Mouse (Mus musculus): ENCODE measurements around the gene Ap3b1. TPM values are rescaled to one million over a fixed set of nuclear protein-coding genes. Genes with fewer than 3 reads are reported as not detected.

The Ap3b1 gene
- polyA plus RNA-seq, 1 experiment from 2014 or later = 27.7 TPM

DNA sequence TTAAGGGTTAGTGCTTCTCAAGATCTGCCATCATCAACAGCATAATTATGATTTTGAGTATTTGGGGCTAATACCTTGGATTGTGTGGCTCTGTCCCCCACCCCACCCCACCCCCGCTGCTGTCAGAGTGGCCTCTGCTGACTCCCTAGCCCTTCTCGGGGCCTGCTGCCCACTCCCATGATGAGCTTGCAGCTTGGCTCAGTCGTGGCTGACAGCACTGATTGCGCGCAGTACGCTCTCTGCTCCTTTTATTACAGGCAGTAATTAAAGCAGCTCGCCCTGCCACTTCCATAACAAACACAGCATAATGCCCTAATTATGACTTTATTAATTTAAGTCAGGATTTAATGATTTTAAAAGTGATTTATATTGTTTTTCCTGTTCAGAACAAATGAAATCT is 121.5 kb downstream of the Ap3b1 start:
- no peaks in the 10 kb centered on the region for H3K9me3 ChIP-seq
- ATAC-seq (replicated peaks) = no peak
- no peak overlapping the region for H3K4me2 ChIP-seq
- no peaks in the 10 kb centered on the region for H3K4me1 ChIP-seq
- no peak overlapping the region for H3K27ac ChIP-seq
- no peak overlapping the region for H3K4me3 ChIP-seq
- no peaks in the 10 kb centered on the region for H3K27me3 ChIP-seq (replicated peaks)
- peaks cover 27% of the 10 kb centered on the region for H3K36me3 ChIP-seq (replicated peaks)
- no peak overlapping the region for H3K9ac ChIP-seq
- 75% methylated on average over 7 of the region's 7 CpGs for WGBS

DNA sequence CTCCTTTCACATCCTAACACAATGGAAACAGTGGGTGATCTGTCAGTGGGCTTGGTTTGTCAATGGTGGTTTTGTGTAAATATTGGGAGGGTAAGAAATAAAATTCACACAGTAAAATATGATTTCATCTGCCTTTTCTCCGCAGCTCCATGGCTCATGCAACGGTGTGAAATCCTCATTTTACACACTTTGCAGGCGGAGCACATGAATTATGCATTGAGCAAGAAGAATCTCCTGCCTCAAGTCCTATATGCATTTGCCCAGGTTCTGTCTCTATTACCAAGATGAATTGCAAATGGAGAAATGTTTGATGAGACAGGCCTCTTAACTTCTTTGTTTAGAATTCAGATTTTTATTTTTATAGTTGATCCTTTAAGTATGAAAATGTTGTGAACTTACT is 131.9 kb downstream of the Ap3b1 start:
- Histone ChIP-seq H3K4me1 (peaks cover 10% of the 10 kb centered on the region), H3K4me3 (no peak overlapping the region), H3K36me3 (replicated peaks) (no peaks in the 10 kb centered on the region), H3K27me3 (replicated peaks) (no peaks in the 10 kb centered on the region), H3K9ac (no peak overlapping the region), H3K27ac (peak overlapping the region; percentile 30; the same call in 1 of the 2 replicates), H3K4me2 (no peak overlapping the region), H3K9me3 (no peaks in the 10 kb centered on the region)
- peak; percentile 78 for ATAC-seq (replicated peaks)
- 34% methylated on average over 3 of the region's 3 CpGs for WGBS

DNA sequence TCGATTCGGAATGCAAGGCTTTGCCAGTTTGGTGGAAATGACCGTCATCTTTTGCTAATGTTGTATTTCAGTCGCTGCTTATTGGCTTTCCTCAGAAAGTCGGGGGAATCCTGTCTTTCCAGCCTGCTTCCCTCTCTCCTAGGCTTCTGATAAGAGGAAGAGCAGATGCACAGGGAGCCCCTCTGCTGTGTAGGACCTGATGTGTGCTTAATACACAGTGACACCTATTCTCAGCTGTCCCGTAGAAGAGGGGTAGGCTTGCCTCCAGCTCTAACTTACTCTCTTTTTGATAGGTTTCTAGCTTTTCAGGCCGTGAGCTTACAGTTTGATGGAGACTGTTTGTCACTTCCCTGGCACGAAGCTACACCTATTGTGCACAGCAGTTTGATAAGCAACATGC is 132.4 kb downstream of the Ap3b1 start:
- H3K27me3 ChIP-seq (replicated peaks) = no peaks in the 10 kb centered on the region
- ATAC-seq (replicated peaks) = no peak
- no peak overlapping the region for H3K9ac ChIP-seq
- no peaks in the 10 kb centered on the region for H3K9me3 ChIP-seq
- 65% methylated on average over 8 of the region's 8 CpGs for WGBS
- no peak overlapping the region for H3K4me3 ChIP-seq
- no peaks in the 10 kb centered on the region for H3K36me3 ChIP-seq (replicated peaks)
- peak overlapping the region; percentile 54 for H3K27ac ChIP-seq
- peaks cover 10% of the 10 kb centered on the region for H3K4me1 ChIP-seq
- H3K4me2 ChIP-seq = no peak overlapping the region

DNA sequence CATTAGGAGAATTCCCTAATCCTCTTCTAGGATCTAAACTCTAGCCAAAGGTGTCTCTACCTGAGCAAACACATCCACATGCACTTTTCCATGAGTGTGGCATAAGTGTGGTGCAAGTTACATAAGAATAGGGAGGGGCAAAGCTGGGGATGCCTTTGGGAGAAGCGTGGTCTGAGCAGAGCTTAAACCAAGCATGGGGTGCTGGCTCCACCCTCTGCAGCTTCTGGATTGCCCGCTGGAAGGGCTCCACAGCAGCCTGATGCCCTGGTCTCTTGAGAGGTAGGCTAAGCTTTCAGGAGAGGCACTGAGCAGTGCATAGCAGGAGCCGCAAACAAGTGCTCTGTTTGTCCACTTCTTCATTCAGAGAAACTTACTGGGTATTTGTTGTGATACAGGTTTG is 138.8 kb downstream of the Ap3b1 start:
- H3K4me2 ChIP-seq = no peak overlapping the region
- no peak overlapping the region for H3K4me3 ChIP-seq
- no peaks in the 10 kb centered on the region for H3K36me3 ChIP-seq (replicated peaks)
- H3K4me1 ChIP-seq = no peaks in the 10 kb centered on the region
- WGBS = 87% methylated on average over 3 of the region's 3 CpGs
- no peaks in the 10 kb centered on the region for H3K27me3 ChIP-seq (replicated peaks)
- no peak overlapping the region for H3K9ac ChIP-seq
- H3K9me3 ChIP-seq = no peaks in the 10 kb centered on the region
- no peak overlapping the region for H3K27ac ChIP-seq
- ATAC-seq (replicated peaks) = no peak

DNA sequence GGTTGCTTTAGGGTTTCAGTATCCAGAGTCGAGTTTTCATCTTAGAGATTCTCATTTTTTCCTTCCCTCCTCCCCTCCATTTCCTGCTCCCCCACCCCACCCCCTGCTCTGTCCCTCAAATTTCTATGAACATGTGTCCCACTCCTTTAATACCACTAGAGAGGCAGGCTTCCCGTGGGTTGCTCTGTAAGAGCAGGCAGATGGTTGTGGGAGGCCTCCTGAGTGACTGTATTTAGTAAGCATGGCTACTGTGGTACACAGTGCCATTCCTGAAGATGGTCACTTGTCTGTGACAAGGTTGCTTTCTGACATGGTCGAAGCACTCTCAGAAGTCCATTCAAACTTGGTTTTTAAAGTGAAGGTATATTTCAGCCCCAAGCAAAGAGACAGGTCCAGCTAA is 147.7 kb downstream of the Ap3b1 start:
- Histone ChIP-seq H3K36me3 (replicated peaks) (no peaks in the 10 kb centered on the region), H3K4me3 (no peak overlapping the region), H3K4me1 (no peaks in the 10 kb centered on the region), H3K4me2 (no peak overlapping the region), H3K27me3 (replicated peaks) (no peaks in the 10 kb centered on the region), H3K9ac (no peak overlapping the region), H3K9me3 (no peaks in the 10 kb centered on the region), H3K27ac (no peak overlapping the region)
- no peak for ATAC-seq (replicated peaks)
- WGBS = 88% methylated on average over 3 of the region's 3 CpGs

DNA sequence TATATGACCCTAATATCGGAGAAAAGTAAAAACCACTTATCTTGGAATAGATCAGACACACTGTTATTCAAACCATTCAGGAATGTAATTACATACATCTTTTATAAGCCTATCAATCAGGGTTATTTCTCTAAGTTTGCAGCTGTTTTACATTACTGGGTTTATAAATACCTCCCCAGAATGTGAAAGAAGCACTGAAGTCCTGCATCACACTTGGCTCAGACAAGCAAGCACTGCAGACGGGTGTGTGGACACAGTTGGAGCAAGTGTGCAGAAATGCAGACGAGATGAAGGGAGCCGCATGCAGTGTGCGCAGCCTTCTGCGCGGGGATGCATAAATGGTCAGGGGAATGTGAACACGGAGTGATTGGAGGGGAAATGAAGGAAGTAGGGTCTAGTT is 149.6 kb downstream of the Ap3b1 start:
- H3K4me2 ChIP-seq = no peak overlapping the region
- no peak overlapping the region for H3K9ac ChIP-seq
- no peak overlapping the region for H3K4me3 ChIP-seq
- H3K4me1 ChIP-seq = no peaks in the 10 kb centered on the region
- WGBS = 94% methylated on average over 8 of the region's 8 CpGs
- no peaks in the 10 kb centered on the region for H3K36me3 ChIP-seq (replicated peaks)
- no peak overlapping the region for H3K27ac ChIP-seq
- H3K9me3 ChIP-seq = no peaks in the 10 kb centered on the region
- H3K27me3 ChIP-seq (replicated peaks) = no peaks in the 10 kb centered on the region
- no peak for ATAC-seq (replicated peaks)

DNA sequence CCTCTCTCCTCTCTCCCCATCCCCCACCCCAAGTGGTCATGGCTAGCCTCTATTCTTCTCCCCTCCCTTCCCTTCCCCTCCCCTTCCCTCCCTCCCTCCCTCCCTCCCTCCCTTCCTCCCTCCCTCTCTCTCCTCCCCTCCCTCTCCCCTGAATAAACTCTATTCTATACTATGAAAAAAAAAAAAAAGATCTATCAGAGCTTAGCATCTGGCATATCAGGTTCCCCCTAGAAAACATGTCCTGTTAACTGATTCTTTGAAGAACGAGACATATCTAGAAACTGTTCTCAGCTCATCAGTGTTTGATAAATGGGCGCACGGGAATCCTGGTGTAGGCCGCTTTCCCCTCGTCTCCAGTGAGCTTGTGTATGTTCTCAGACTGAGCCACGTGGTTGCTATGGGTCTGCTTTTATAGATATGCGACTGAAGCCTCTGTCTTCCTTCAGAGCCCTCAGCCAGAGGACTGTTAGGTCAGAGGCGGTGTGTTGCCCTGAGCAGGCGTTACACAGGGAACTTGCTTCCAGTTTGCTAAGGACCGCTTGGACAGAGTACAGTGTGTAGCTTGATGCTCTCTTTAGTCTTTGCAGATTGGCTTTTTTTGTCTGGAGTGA is 154.5 kb downstream of the Ap3b1 start:
- Histone ChIP-seq H3K36me3 (replicated peaks) (no peaks in the 10 kb centered on the region), H3K4me3 (no peak overlapping the region), H3K4me2 (no peak overlapping the region), H3K4me1 (no peaks in the 10 kb centered on the region), H3K27me3 (replicated peaks) (no peaks in the 10 kb centered on the region), H3K27ac (no peak overlapping the region), H3K9ac (no peak overlapping the region), H3K9me3 (no peaks in the 10 kb centered on the region)
- WGBS = 86% methylated on average over 10 of the region's 10 CpGs
- no peak for ATAC-seq (replicated peaks)

DNA sequence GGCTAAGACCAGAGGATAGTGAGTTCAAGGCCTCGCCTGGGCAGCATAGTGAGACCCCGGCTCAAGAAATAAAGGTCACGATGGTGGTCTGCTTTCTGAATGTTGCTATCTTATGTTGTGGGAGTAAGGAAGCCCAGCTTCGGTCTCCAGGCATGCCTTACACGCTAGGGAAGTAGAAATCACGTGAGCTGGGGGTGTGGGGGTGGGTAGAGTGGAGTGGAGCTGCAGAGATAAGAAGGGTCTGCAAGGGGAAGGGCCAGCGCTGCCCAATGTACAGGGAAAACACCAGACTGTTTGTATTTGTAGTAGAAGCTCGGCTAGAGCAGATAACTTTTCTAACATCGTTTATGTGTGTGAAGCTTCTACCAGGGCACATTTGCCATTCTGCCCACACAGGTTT is 155.1 kb downstream of the Ap3b1 start:
- Histone ChIP-seq H3K9ac (no peak overlapping the region), H3K9me3 (no peaks in the 10 kb centered on the region), H3K27ac (no peak overlapping the region), H3K4me1 (no peaks in the 10 kb centered on the region), H3K27me3 (replicated peaks) (no peaks in the 10 kb centered on the region), H3K4me2 (no peak overlapping the region), H3K36me3 (replicated peaks) (no peaks in the 10 kb centered on the region), H3K4me3 (no peak overlapping the region)
- ATAC-seq (replicated peaks) = no peak
- WGBS = 94% methylated on average over 9 of the region's 9 CpGs

DNA sequence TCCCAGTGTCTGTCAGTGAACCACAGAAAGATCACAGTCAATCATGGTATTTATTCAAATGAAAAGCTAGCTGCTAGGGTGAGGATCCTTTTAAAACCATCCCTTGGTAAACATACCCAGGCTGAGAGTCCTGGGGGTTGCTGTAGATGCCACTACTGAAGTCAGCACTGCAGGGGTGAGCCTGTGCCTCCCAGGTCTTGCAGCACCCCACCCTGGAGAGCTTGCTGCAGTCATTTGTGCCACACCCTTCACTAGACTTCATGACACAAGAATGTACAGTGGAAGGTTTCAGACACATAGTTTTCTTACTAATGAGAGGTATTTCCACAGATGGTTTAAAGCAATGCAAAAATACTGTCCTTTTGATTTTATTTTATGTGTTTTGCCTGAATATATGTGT is 156.2 kb downstream of the Ap3b1 start:
- H3K9me3 ChIP-seq = no peaks in the 10 kb centered on the region
- no peak for ATAC-seq (replicated peaks)
- H3K4me3 ChIP-seq = no peak overlapping the region
- no peaks in the 10 kb centered on the region for H3K36me3 ChIP-seq (replicated peaks)
- H3K4me2 ChIP-seq = no peak overlapping the region
- H3K27me3 ChIP-seq (replicated peaks) = no peaks in the 10 kb centered on the region
- H3K27ac ChIP-seq = no peak overlapping the region
- no peaks in the 10 kb centered on the region for H3K4me1 ChIP-seq
- H3K9ac ChIP-seq = no peak overlapping the region

DNA sequence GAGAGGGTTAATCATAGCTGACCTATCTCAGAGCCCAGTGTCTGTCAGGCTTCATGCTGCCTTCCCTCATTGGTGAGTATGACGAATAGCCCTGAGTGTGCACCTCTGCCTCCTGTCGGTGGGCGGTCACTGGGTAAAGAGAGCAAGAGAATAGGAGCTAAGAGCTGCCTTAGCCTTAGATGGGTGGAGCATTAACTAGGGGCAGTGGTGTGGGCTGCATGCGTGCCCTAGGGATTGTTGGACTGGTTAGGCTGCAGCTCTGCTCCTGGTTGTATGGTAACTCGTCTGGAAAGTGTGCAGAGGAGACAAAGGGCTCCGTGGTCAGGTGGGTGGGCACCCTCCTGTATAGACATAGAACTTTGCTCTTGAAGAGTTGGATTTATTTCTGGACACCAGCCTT is 157.8 kb downstream of the Ap3b1 start:
- Histone ChIP-seq H3K27ac (no peak overlapping the region), H3K4me2 (no peak overlapping the region), H3K36me3 (replicated peaks) (no peaks in the 10 kb centered on the region), H3K9ac (no peak overlapping the region), H3K4me3 (no peak overlapping the region), H3K9me3 (no peaks in the 10 kb centered on the region), H3K4me1 (no peaks in the 10 kb centered on the region), H3K27me3 (replicated peaks) (no peaks in the 10 kb centered on the region)
- 83% methylated on average over 6 of the region's 6 CpGs for WGBS
- ATAC-seq (replicated peaks) = no peak

DNA sequence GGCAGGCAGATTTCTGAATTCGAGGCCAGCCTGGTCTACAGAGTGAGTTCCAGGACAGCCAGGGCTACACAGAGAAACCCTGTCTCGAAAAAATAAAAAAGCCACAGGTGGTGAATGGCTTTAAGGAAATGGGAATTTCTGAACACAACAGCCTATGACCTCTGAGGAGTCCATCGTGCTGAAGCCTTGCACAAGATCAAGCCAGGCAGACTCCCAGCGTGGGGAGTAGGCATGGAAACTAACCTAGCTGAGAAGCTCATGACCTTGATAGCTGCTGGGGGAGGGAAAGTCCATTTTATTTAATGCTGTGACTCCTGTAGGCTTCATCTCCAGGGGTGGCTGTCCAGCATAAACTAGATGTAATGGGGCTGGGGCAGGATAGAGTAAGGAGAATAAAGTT is 159.4 kb downstream of the Ap3b1 start:
- Histone ChIP-seq H3K27ac (no peak overlapping the region), H3K9me3 (no peaks in the 10 kb centered on the region), H3K27me3 (replicated peaks) (no peaks in the 10 kb centered on the region), H3K9ac (no peak overlapping the region), H3K4me3 (no peak overlapping the region), H3K36me3 (replicated peaks) (no peaks in the 10 kb centered on the region), H3K4me1 (no peaks in the 10 kb centered on the region), H3K4me2 (no peak overlapping the region)
- 92% methylated on average over 4 of the region's 4 CpGs for WGBS
- ATAC-seq (replicated peaks) = no peak

DNA sequence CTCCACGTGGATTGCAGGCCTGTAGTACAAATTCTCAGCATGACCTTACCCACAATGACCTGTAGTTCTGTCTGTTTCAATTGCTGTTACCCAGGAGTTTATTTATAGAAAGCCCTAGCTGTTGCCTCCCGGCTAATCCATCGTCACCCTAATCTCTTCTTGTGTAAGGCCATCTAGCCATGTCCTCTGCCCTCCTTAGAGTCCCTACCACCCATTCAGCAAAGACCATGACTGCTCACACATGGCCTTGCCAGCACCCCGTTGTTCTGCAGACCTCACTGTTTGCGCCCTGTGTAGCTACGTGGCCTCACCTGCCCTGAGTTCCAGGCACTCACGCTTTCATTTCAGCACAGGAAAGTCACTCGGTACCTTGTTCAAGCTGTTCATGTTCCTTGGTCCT is 160.5 kb downstream of the Ap3b1 start:
- no peak overlapping the region for H3K27ac ChIP-seq
- no peak overlapping the region for H3K9ac ChIP-seq
- no peak for ATAC-seq (replicated peaks)
- no peaks in the 10 kb centered on the region for H3K9me3 ChIP-seq
- no peak overlapping the region for H3K4me2 ChIP-seq
- H3K4me1 ChIP-seq = no peaks in the 10 kb centered on the region
- H3K36me3 ChIP-seq (replicated peaks) = no peaks in the 10 kb centered on the region
- 84% methylated on average over 8 of the region's 8 CpGs for WGBS
- no peak overlapping the region for H3K4me3 ChIP-seq
- H3K27me3 ChIP-seq (replicated peaks) = no peaks in the 10 kb centered on the region

DNA sequence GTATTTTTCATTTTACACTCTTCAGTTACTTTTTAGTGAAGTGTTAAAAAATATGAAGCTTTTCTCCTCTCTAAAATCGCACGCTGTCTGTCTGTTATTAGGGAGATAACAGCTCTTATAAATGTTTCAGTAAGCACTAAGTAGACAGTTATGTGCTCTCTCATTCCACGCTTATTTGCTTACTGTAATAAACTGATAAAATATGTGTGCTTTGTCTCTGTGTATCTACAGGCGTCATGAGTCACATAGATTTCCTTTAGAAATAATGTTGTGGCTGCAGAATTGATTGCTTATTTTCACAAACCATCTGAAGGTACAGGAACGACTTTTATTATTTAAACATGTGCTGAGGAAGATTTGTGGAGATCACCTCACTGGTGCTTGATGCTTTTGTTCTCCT is 164.5 kb downstream of the Ap3b1 start:
- no peak overlapping the region for H3K4me3 ChIP-seq
- H3K27me3 ChIP-seq (replicated peaks) = no peaks in the 10 kb centered on the region
- no peaks in the 10 kb centered on the region for H3K9me3 ChIP-seq
- 68% methylated on average over 5 of the region's 5 CpGs for WGBS
- no peak overlapping the region for H3K4me2 ChIP-seq
- H3K27ac ChIP-seq = no peak overlapping the region
- no peak for ATAC-seq (replicated peaks)
- H3K9ac ChIP-seq = no peak overlapping the region
- no peaks in the 10 kb centered on the region for H3K36me3 ChIP-seq (replicated peaks)
- no peaks in the 10 kb centered on the region for H3K4me1 ChIP-seq

Measured in midbrain, embryonic 15.5 days (tissue).